Mouse (Mus musculus): ENCODE results near the gene Hecw2.

- no peak for TF ChIP-seq CTCF (IDR thresholded peaks at IDR 0.05)
- TF ChIP-seq EP300 (IDR thresholded peaks at IDR 0.05): no peak
Observed at GRCm38 (mm10) chr1:54119638-54120320, 75.2 kb downstream of the Hecw2 start.
